Mouse (Mus musculus) hematopoietic multipotent progenitor cell, adult 10-12 weeks (in vitro differentiated cells): Measurements from ENCODE around the gene 2310057N15Rik. TPM values are rescaled to one million over a fixed set of nuclear protein-coding genes. Genes with fewer than 3 reads are reported as not detected.

ENCODE experiments used
- polyA plus RNA-seq: library from polyadenylated mRNA; stranded (reverse); fragments of >175 nt; gene quantifications from 2 replicates; pipeline ENCODE4 v1.2.3, GENCODE M21; 2012; ENCODE audit warnings: low replicate concordance

Gene 2310057N15Rik
- polyA plus RNA-seq, result not detected in 2 replicates

GRCm38 (mm10) chr16:88774106-88774505 lies at the start of gene 2310057N15Rik:
Gene 2310057N15Rik (minus strand): TSS chr16:88774206.

GRCm38 (mm10) chr16:88820066-88820465 lies 46.1 kb upstream of the 2310057N15Rik start, which contains the start of gene Krtap15:
Gene Krtap15 (plus strand): TSS chr16:88820215.

GRCm38 (mm10) chr16:88811827-88812226 lies 37.8 kb upstream of the 2310057N15Rik start, which contains the start of gene Gm20741:
Gene Gm20741 (minus strand): TSS chr16:88812220.

GRCm38 (mm10) chr16:88777596-88777995 lies 3.6 kb upstream of the 2310057N15Rik start, which contains the start of gene Gm5965:
Gene Gm5965 (plus strand): TSS chr16:88777896.

GRCm38 (mm10) chr16:88758547-88758946 lies 15.5 kb downstream of the 2310057N15Rik start, which contains the start of gene 2310034C09Rik:
Gene 2310034C09Rik (plus strand): TSS chr16:88758847.

GRCm38 (mm10) chr16:88751535-88751934 lies 22.5 kb downstream of the 2310057N15Rik start, which contains the start of gene Krtap13:
Gene Krtap13 (minus strand): TSS chr16:88751635.

GRCm38 (mm10) chr16:88728812-88729275 lies 45.2 kb downstream of the 2310057N15Rik start, which contains the start of gene Krtap13-1:
Gene Krtap13-1 (plus strand): TSS chr16:88728862.

Other genes starting within 250 kb of the 2310057N15Rik start
- not detected in 2 replicates for gene Cldn8, start 211.0 kb downstream of the 2310057N15Rik start, polyA plus RNA-seq
- gene Krtap24-1, start 161.9 kb downstream of the 2310057N15Rik start, polyA plus RNA-seq, result not detected in 2 replicates
- not detected in 2 replicates for gene 2310079G19Rik, start 146.5 kb downstream of the 2310057N15Rik start, polyA plus RNA-seq
- not detected in 2 replicates for gene Krtap26-1, start 126.4 kb downstream of the 2310057N15Rik start, polyA plus RNA-seq
- not detected in 2 replicates for gene Krtap27-1, start 102.5 kb downstream of the 2310057N15Rik start, polyA plus RNA-seq
- not detected in 2 replicates for gene 2310061N02Rik, start 66.2 kb downstream of the 2310057N15Rik start, polyA plus RNA-seq
- not detected in 2 replicates for gene Krtap13-1, start 45.3 kb downstream of the 2310057N15Rik start, polyA plus RNA-seq
- not detected in 2 replicates for gene Krtap13, start 22.6 kb downstream of the 2310057N15Rik start, polyA plus RNA-seq
- not detected in 2 replicates for gene 2310034C09Rik, start 15.4 kb downstream of the 2310057N15Rik start, polyA plus RNA-seq
- not detected in 2 replicates for gene Gm5965, start 3.7 kb upstream of the 2310057N15Rik start, polyA plus RNA-seq
- not detected in 2 replicates for gene Gm20741, start 38.0 kb upstream of the 2310057N15Rik start, polyA plus RNA-seq
- gene Krtap15, start 46.0 kb upstream of the 2310057N15Rik start, polyA plus RNA-seq, result not detected in 2 replicates
- not detected in 2 replicates for gene Krtap14, start 51.9 kb upstream of the 2310057N15Rik start, polyA plus RNA-seq
- gene Krtap19-1, start 95.2 kb upstream of the 2310057N15Rik start, polyA plus RNA-seq, result not detected in 2 replicates
- not detected in 2 replicates for gene Krtap19-2, start 100.1 kb upstream of the 2310057N15Rik start, polyA plus RNA-seq
- gene Krtap19-3, start 103.8 kb upstream of the 2310057N15Rik start, polyA plus RNA-seq, result not detected in 2 replicates
- not detected in 2 replicates for gene Krtap19-4, start 110.9 kb upstream of the 2310057N15Rik start, polyA plus RNA-seq
- not detected in 2 replicates for gene Krtap19-5, start 122.3 kb upstream of the 2310057N15Rik start, polyA plus RNA-seq
- not detected in 2 replicates for gene Krtap19-9b, start 158.1 kb upstream of the 2310057N15Rik start, polyA plus RNA-seq
- not detected in 2 replicates for gene Krtap16-3, start 188.7 kb upstream of the 2310057N15Rik start, polyA plus RNA-seq
- gene Krtap22-2, start 236.6 kb upstream of the 2310057N15Rik start, polyA plus RNA-seq, result not detected in 2 replicates
- gene Gm10229, start 241.1 kb upstream of the 2310057N15Rik start, polyA plus RNA-seq, result not detected in 2 replicates